Mouse (Mus musculus): ENCODE results near the gene Galc. TPM values are rescaled to one million over a fixed set of nuclear protein-coding genes. Genes with fewer than 3 reads are reported as not detected.

Galc gene
- polyA plus RNA-seq, 1 experiment from 2014 or later: 9.2 TPM

DNA sequence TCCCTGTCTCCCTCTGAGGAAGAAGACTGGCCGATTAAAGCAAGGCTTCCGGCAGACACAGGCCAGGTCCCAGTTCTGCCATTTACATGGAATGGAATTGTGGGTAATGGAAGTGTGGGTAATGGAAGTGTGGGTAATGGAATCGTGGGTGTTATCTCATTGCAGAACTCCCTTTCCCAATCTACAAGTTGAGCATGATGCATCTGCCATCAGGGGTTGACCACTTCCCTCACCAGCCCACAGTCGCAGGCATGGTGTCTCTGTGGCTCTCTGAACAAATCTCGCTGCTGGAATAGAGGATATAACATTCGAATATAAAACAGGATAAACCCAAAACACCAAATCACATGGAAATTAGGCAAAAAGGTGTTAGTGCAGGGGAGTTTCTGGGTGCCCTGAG lies 48.8 kb downstream of the Galc start:
- H3K27me3 ChIP-seq: no peaks in the 10 kb centered on the region
- H3K4me2 ChIP-seq: no peak overlapping the region
- 94% methylated on average over 6 of the region's 6 CpGs for WGBS
- H3K36me3 ChIP-seq (ENCODE audit: poor library complexity, severe bottlenecking): peaks cover 7% of the 10 kb centered on the region; the same call in 1 of the 2 replicates
- no peaks in the 10 kb centered on the region for H3K4me1 ChIP-seq
- no peak overlapping the region for H3K9ac ChIP-seq
- H3K9me3 ChIP-seq (replicated peaks): no peaks in the 10 kb centered on the region
- H3K27ac ChIP-seq: no peak overlapping the region
- no peak for ATAC-seq
- H3K4me3 ChIP-seq: no peak overlapping the region

DNA sequence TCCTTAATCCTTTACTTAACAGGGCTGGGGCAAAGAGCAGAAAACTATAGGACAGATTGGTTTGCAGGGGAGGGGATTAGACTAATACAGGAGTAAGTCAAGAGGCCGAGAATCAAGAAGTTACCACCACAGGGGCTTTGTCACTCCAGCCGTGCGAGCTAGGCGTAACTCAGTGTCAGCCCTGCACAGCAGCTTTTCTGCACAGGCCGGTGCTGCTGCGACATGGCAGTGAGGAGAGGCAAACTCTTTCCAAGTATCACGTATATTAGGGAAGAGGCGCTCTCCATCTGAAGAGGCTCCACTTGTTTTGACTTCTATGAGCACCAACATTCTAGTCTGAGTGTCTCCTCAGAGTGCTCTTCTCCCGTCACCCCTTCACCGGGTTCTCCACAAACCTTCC lies 51.2 kb downstream of the Galc start:
- Histone ChIP-seq H3K9ac (no peak overlapping the region), H3K4me1 (no peaks in the 10 kb centered on the region), H3K9me3 (replicated peaks) (no peaks in the 10 kb centered on the region), H3K4me2 (no peak overlapping the region), H3K27me3 (no peaks in the 10 kb centered on the region), H3K36me3 (ENCODE audit: poor library complexity, severe bottlenecking) (0 out of 2 replicates have a peak, but pooled peaks cover under 1% of the 10 kb centered on the region), H3K4me3 (no peak overlapping the region), H3K27ac (no peak overlapping the region)
- ATAC-seq: no peak
- WGBS: 87% methylated on average over 10 of the region's 10 CpGs

DNA sequence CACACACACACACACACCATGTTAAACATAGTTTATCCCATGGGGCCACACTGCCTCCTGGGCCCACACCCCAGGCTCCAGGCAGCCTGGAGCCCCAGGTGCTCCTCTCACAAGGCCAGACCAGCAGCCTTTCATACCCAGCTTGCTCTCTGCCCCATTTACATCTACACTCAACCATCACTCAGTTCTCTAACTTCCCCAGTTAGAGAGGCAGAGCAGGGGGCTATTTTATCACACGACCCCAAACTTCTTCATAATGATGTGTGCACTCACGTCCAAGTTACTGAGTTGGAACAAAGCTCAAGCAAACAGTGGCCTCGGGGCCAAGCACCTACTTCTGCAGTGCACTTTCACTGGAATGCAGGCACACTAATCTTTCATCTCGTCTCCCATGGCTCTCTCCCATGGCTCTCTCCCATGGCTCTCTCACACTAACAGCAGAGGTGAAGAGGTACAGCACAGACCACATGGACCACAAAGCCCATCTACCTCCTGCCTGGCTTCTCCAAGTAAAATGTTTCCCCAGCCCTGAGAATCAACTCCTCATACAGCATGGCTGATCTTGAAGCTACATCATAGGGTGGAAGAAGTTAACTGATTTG lies 53.7 kb downstream of the Galc start:
- ATAC-seq: no peak
- 78% methylated on average over 4 of the region's 4 CpGs for WGBS
- no peaks in the 10 kb centered on the region for H3K36me3 ChIP-seq (ENCODE audit: poor library complexity, severe bottlenecking)

DNA sequence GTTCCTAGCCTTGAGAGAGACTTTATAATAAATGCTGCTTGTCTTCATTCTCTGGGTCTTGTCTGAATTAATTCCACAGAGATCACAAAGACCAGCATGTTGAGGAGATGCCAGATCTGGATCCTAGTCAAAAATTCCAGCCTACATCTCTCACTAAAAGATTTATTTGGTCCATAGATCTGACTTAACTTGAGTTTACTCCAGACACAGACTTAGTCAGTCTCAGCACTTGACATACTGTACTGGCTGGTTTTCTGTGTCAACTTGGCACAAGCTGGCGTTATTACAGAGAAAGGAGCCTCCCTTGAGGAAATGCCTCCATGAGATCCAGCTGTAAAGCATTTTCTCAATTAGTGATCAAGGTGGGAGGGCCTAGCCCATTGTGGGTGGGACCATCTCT lies 61.9 kb downstream of the Galc start:
- Histone ChIP-seq H3K36me3 (ENCODE audit: poor library complexity, severe bottlenecking) (no peaks in the 10 kb centered on the region), H3K4me3 (no peak overlapping the region), H3K27ac (no peak overlapping the region), H3K4me1 (no peaks in the 10 kb centered on the region), H3K9me3 (replicated peaks) (no peaks in the 10 kb centered on the region), H3K4me2 (no peak overlapping the region), H3K9ac (no peak overlapping the region), H3K27me3 (no peaks in the 10 kb centered on the region)
- no peak for ATAC-seq
- 50% methylated on average over 1 of the region's 1 CpGs for WGBS

More for the DNA sequence above, 53.7 kb downstream of the Galc start:
- Histone ChIP-seq H3K4me2 (no peak overlapping the region), H3K9me3 (replicated peaks) (no peaks in the 10 kb centered on the region), H3K4me3 (no peak overlapping the region), H3K4me1 (no peaks in the 10 kb centered on the region), H3K9ac (no peak overlapping the region), H3K27me3 (no peaks in the 10 kb centered on the region), H3K27ac (no peak overlapping the region)

DNA sequence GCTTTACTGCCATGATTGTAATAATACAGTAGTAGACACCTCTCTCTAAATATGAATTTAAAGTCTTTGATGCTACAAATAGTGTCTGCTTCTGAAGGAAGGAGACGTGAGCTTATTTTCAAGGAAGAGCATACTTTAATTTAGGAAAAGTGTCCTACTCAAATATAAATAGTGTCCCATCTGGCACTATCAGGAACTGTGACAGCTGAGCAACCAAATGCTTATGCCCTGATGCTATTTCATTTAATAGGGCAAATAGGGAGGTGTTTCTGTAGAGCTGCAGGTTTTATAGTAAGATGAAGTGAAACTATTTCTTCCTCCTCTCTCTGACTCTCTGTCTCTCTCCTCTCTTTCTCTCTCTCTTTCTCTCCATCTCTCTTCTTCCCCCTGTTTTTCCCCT lies 69.1 kb downstream of the Galc start:
- WGBS: 89% methylated on average over 1 of the region's 1 CpGs

DNA sequence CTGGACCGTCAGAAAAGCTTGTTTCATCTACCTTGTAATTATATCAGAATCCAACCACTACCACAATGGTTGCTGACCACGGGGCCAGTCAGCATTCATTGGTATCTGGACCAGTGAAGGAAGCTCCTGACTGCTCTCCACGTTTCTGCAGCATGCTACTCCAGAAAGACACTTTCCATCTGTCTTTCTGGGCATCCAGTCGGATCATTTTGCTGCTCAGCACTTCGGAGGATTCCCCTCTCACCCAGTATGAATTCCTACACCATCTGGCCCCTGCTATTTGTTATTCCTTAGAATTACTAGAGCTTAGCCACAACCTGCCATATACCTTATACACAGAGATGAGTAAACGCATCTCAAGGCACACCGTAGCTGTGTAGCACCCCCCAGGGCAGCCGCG lies 70.2 kb downstream of the Galc start:
- Histone ChIP-seq H3K36me3 (ENCODE audit: poor library complexity, severe bottlenecking) (no peaks in the 10 kb centered on the region), H3K9ac (no peak overlapping the region), H3K9me3 (replicated peaks) (no peaks in the 10 kb centered on the region), H3K4me2 (no peak overlapping the region), H3K27me3 (no peaks in the 10 kb centered on the region), H3K4me3 (no peak overlapping the region), H3K27ac (no peak overlapping the region), H3K4me1 (no peaks in the 10 kb centered on the region)
- WGBS: 84% methylated on average over 9 of the region's 9 CpGs
- 0 out of 2 replicates have a peak, but pooled peaks have one; percentile 24 for ATAC-seq

More for the DNA sequence above, 69.1 kb downstream of the Galc start:
- Histone ChIP-seq H3K4me3 (no peak overlapping the region), H3K27ac (no peak overlapping the region), H3K27me3 (no peaks in the 10 kb centered on the region), H3K4me1 (no peaks in the 10 kb centered on the region), H3K36me3 (ENCODE audit: poor library complexity, severe bottlenecking) (no peaks in the 10 kb centered on the region), H3K9ac (no peak overlapping the region), H3K9me3 (replicated peaks) (no peaks in the 10 kb centered on the region), H3K4me2 (no peak overlapping the region)
- no peak for ATAC-seq

DNA sequence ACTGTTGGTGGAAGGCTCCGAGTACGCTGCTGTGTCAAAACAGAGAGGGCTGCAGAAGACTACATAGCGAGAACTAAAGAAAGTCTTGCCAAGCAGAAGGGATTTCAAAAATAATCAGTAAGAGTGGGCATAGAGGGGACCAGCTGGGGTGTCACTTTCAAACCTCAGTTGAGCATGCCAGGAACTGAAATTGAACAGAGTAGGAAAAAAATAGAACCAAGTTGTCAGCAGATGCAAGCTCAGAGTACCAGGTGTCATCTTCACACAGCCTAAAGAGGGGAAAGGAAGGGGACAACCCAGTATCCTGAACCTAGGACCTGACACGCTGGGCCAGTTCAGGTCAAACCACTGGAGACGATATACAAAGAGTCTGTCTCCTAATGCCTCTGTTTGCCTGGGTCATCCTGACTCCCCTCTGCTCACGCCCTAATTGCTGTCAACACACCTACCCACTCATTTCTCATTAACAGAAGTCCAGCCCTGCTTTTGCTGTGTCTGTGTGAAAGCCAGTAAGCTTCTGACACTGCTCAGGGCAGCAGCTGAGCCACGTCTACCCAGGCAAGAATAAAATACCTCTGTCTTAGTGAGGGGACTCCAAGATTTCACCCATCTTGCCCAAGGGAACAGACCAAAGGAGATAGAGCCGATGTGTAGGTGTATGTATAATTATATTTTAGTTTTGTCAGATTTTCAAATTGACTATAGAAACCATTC lies 71.9 kb downstream of the Galc start:
- H3K4me2 ChIP-seq: no peak overlapping the region
- no peak overlapping the region for H3K4me3 ChIP-seq
- no peaks in the 10 kb centered on the region for H3K9me3 ChIP-seq (replicated peaks)
- H3K27ac ChIP-seq: no peak overlapping the region
- ATAC-seq: peak; percentile 59; the same call in 1 of the 2 replicates
- H3K9ac ChIP-seq: no peak overlapping the region
- H3K27me3 ChIP-seq: no peaks in the 10 kb centered on the region
- 73% methylated on average over 8 of the region's 8 CpGs for WGBS
- H3K4me1 ChIP-seq: no peaks in the 10 kb centered on the region
- H3K36me3 ChIP-seq (ENCODE audit: poor library complexity, severe bottlenecking): no peaks in the 10 kb centered on the region

DNA sequence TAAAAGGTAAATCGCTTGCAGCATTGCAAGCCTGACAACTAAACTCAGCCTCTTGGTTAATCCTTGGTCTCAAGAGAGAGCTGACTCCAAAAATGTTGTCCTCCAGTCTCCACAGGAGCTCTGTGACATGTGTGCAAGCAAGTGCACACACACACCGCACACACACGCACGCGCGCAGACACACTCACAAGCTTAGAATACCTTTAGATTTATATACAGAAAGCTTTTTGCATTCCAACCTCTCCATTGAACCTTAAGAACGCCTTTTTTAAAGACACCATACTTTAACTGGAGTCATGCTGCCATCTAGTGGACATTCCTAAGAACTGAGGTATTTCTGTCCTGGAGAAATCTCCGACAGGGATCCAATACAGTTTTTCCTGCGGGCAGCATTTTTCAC lies 77.5 kb downstream of the Galc start:
- H3K4me3 ChIP-seq: no peak overlapping the region
- WGBS: 10% methylated on average over 9 of the region's 9 CpGs
- no peaks in the 10 kb centered on the region for H3K36me3 ChIP-seq (ENCODE audit: poor library complexity, severe bottlenecking)
- peaks cover 15% of the 10 kb centered on the region for H3K4me1 ChIP-seq
- peak overlapping the region; percentile 38; the same call in 1 of the 2 replicates for H3K4me2 ChIP-seq
- ATAC-seq: peak; percentile 69
- no peak overlapping the region for H3K27ac ChIP-seq
- H3K27me3 ChIP-seq: no peaks in the 10 kb centered on the region
- no peak overlapping the region for H3K9ac ChIP-seq
- no peaks in the 10 kb centered on the region for H3K9me3 ChIP-seq (replicated peaks)

DNA sequence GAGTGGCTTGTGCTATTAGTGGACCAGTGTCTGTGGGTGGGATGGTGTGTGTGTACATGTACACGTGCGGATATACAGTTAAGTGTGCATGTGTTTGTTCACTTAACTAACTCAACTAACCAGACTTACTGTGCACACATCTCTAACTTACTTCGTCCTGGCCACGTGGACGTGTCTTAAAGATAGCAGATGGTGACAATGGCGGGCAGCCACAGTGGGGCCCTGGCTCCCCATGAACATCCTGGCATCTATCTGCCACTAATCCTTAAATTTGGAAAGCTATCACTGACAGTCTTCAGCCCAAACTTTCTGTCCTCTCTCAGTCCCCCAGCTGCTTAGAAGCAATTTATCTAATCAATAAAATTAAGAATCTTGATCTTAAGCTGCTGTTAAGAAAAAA lies 78.5 kb downstream of the Galc start:
- Histone ChIP-seq H3K4me2 (no peak overlapping the region), H3K9ac (no peak overlapping the region), H3K27me3 (no peaks in the 10 kb centered on the region), H3K4me1 (peaks cover 15% of the 10 kb centered on the region), H3K4me3 (no peak overlapping the region), H3K36me3 (ENCODE audit: poor library complexity, severe bottlenecking) (no peaks in the 10 kb centered on the region), H3K9me3 (replicated peaks) (no peaks in the 10 kb centered on the region), H3K27ac (no peak overlapping the region)
- ATAC-seq: no peak; the same call in 1 of the 2 replicates
- 80% methylated on average over 6 of the region's 6 CpGs for WGBS

DNA sequence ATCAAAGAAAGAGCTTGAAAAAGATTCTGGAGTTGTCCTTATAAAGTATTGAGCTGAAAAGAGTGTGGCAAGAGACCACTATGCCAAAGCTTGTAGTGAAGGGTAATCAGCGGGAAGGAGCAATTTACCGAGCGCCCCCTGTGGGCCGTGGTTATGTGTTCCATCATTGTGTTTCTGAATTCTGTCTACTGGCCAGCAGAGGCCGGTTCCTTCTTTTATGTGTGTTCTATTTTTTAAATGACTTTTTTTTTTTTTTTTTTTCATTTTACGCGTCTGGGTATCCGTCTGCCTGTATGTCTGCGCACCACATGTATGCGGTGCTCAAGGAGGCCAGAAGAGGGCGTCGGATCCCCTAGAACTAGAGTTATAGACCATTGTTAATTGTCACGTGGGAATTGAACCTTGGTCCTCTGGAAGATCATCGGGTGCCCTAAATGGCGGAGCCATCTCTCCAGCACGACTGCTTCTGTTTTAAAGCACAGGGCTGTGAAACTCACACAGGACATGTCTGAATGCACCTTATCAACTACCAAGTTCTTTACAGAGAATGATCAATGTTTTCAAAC lies 78.9 kb downstream of the Galc start:
- Histone ChIP-seq H3K4me3 (no peak overlapping the region), H3K9ac (no peak overlapping the region), H3K27me3 (no peaks in the 10 kb centered on the region), H3K4me2 (no peak overlapping the region), H3K9me3 (replicated peaks) (no peaks in the 10 kb centered on the region), H3K27ac (no peak overlapping the region), H3K4me1 (peaks cover 15% of the 10 kb centered on the region), H3K36me3 (ENCODE audit: poor library complexity, severe bottlenecking) (no peaks in the 10 kb centered on the region)
- 95% methylated on average over 16 of the region's 16 CpGs for WGBS
- ATAC-seq: no peak

DNA sequence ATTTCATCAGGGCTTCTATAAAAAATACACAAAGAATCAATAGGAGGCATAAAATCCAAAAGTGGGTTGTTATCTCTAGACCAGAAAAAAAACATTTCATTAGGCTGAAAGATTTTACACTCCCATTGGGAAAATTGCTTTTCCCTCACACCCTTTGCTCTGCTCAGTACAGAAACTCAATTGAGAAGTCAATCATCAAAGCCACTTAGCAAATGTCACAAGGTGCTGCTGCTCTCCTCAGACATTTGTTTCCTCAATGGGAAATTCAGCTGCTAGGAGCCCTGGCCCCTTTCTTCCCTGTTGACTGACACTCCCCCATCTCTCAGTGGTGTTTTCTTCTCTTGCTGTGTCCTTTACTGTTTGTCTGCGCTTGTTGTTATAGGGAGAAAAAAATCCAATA lies 79.8 kb downstream of the Galc start:
- WGBS: 78% methylated on average over 1 of the region's 1 CpGs
- H3K9me3 ChIP-seq (replicated peaks): no peaks in the 10 kb centered on the region
- no peak overlapping the region for H3K4me2 ChIP-seq
- no peaks in the 10 kb centered on the region for H3K36me3 ChIP-seq (ENCODE audit: poor library complexity, severe bottlenecking)
- peaks cover 15% of the 10 kb centered on the region for H3K4me1 ChIP-seq
- H3K9ac ChIP-seq: no peak overlapping the region
- H3K27ac ChIP-seq: no peak overlapping the region
- no peaks in the 10 kb centered on the region for H3K27me3 ChIP-seq
- no peak overlapping the region for H3K4me3 ChIP-seq
- ATAC-seq: no peak

DNA sequence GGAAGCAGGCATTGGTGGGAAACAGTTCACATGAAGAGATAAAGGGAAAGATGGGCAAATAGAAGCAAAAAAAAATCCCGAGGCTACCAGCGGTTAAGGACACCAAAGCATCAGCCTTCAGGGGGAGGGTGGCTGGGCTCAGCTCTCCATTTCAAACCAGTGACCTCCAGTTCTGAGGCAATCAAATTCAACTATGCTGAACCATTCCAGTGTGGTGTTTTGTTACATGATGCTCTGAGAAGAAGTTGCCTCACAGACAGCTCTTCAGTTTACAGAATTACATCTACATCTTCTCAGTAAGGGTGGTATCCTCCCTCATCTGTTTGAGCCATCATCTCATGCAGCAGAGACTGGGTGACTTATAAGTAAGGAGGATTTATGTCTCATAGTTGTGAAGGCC lies 82.6 kb downstream of the Galc start:
- no peak overlapping the region for H3K27ac ChIP-seq
- WGBS: 96% methylated on average over 2 of the region's 2 CpGs
- H3K9me3 ChIP-seq (replicated peaks): no peaks in the 10 kb centered on the region
- peaks cover 14% of the 10 kb centered on the region for H3K4me1 ChIP-seq
- H3K36me3 ChIP-seq (ENCODE audit: poor library complexity, severe bottlenecking): no peaks in the 10 kb centered on the region
- no peak overlapping the region for H3K9ac ChIP-seq
- no peak overlapping the region for H3K4me2 ChIP-seq
- no peak for ATAC-seq
- no peaks in the 10 kb centered on the region for H3K27me3 ChIP-seq
- no peak overlapping the region for H3K4me3 ChIP-seq
